Mouse (Mus musculus) kidney, adult 2 months (tissue): ENCODE results near the gene Zfp59.

Source experiments
- CTCF ChIP-seq: fragments of 200-500 bp; conservative IDR thresholded peaks from 2 replicates; pipeline ENCODE4 v1.5.1; 2011; ENCODE audit warnings: low read depth, mild to moderate bottlenecking, control low read depth, low read length, moderate library complexity, mixed read lengths; ENCODE audit not compliant: insufficient read depth, insufficient read length
- POLR2A ChIP-seq: fragments of 200-500 bp; IDR thresholded peaks from one replicate; pipeline ENCODE4 v1.6.1; 2011; ENCODE audit warnings: low read depth, low read length, control low read depth

DNA sequence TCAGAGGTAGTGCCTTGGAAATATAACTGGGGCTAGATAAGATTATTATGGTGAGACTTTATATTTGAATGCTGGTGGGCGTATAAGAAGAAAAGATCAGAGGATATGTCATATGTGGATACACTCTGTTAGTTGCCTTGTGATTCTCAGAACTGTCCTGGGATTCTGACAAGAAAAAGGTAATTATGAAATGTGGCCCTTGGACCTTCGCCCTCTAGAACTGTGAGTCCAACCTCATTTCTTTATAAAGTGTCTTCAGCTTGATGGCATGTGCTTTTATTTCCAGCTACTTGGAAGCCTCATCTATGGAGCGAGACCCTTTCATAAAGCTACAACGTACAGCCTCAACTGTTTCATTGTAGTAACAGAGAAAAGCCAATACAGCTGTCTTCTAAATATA, 62.2 kb downstream of the Zfp59 start:
- TF ChIP-seq CTCF: no peak
- TF ChIP-seq POLR2A: no peak
